Mouse (Mus musculus) left cerebral cortex, postnatal 4 days (tissue): ENCODE results near the gene Tent5c. TPM values are rescaled to one million over a fixed set of nuclear protein-coding genes. Genes with fewer than 3 reads are reported as not detected.

Source experiments
- DNase-seq: peaks from one replicate; pipeline ENCODE4 v3.0.0-alpha.2; 2022
- intact Hi-C: fragments of 180-260 bp; cut with DNase I; formaldehyde crosslinking; loops from one replicate; pipeline ENCODE4 v1.15.1; 2025
- total RNA-seq, 2 experiments: library from RNA; stranded (reverse); gene quantifications; 2 replicates each; pipeline ENCODE4 v1.2.3; 2021

The Tent5c gene
- total RNA-seq, 2 experiments from 2014 or later: 1.0 to 1.8 TPM

GRCm38 (mm10) chr3:100488251-100489132 is 632 bp downstream of the Tent5c start:
- intact Hi-C loops: no loop called here

DNA sequence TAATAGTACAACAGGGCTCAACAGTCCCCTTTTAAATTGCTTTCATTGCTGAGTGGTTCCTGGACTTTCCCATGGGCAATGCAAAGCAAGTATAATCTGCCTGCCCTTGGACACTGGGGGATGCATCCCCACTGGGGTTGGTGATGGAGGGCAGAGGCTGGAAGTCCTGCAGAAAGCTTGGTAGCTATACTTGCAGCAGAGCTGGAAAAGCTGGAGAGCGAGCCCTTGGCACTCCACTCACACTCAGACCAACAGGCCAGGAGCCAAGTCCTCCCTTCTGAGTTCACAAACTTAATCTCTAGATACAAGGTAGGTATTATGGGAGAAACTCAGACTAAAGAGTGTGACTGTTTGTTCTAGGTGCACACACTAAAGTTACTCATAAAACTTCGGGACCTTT is 2.1 kb downstream of the Tent5c start:
- DNase-seq: no peak
- intact Hi-C loops: no loop called here

More at GRCm38 (mm10) chr3:100488251-100489132, 632 bp downstream of the Tent5c start:
- DNase-seq: peak; percentile 54

DNA sequence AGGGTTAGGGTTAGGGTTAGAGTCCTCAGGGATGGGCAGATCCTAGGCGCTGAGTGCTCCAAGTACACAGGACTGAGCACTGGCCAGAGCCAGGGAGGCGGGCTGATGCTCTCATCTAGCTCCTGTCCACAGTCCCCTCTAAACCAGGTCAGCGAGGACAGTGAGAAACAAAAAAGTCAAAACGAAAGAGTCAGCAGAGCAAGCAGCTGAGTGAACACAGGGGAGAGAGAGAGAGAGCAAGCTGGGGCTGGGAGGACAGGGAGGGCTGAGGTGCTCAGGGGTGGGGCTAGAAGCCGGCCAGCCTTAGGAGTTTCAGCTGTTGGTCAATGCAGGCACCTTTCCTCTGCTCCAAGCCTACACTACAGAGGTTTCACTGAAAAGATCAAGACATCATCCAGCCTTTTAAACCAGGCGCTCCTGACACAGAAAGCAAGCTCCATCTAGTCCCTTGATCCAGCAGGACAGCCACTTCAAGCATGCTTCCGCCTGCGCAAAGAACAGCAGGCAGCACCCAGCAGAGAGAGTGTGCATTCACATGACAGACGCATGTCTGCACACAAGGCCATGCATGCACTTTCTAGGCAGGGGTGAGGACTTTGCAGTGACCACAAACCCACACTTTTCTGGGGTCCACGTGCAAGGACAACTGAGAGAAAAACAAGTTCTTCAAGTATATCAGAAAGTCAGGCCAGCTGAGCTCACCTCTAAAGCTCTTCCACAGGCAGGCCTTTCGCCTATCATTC is 3.6 kb downstream of the Tent5c start:
- intact Hi-C loops: no loop called here
- DNase-seq: no peak

- DNase-seq: no peak
- intact Hi-C loops: no loop called here
Observed at GRCm38 (mm10) chr3:100482971-100483610, 6.0 kb downstream of the Tent5c start.

GRCm38 (mm10) chr3:100482324-100482911 is 6.7 kb downstream of the Tent5c start:
- DNase-seq: no peak
- intact Hi-C loops: no loop called here

DNA sequence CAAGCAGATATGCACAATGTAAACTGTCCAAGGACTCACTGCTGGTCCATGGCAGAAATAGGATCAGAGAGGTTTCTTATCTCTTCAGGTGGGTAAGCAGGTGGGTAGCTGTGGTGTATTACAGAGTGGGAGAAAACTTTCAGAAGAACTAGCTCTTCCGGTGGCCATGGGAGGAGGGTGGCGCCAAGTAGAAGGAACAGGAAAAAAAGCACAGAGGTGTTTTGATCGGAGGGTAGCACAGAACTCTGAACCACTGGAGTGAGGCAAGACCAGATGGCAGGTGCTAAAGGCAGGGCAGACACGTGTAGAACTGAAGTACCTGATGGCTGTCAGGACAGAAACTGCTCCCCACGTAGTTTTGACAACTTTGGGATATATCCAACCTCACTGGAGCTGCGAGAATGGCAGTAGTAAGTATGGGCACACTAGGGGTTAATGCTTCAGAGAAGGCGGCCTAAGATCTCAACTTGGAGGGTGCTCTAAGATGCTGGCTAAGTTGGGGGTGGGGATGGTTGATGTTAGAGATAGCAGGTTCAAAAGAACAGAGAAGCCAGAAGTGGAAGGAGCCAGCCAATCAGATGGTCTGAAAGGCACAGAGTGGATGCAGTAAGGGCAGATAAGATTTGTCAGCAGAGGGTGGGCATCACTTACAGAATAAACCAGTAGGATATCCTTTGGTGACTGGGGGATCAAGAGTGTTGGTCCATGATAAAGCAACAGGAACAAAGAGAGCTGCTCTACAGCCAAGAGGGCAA is 8.7 kb downstream of the Tent5c start:
- no peak for DNase-seq
- intact Hi-C loops: no loop called here

DNA sequence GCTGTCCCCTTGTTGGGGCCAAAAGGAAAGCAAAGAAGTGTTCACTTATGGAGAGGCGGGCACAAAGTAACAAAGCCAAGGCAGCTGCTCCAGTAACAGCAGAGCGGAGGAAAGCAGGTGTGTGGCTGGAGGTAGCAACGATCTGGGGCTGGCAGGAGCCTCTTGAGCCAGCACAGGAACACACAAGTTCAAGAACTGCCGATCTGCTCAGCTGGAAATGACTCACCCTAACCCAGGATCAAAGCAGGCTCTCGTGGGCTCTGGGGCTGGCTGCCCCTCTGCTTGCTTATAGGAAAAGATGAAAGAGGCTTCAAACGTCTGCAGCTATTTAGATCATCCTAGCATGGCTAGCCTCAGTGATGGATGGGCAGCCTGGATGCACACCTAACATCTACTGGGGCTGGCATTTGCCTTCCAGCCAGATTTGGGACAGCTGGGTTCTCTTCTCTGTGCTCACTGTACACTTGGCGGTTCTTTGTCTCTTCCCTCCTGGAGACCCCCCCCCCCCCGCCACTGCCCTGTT is 14.1 kb downstream of the Tent5c start:
- intact Hi-C loops: no loop called here
- DNase-seq: no peak

- intact Hi-C loops: no loop called here
- no peak for DNase-seq
Observed at GRCm38 (mm10) chr3:100474536-100474935, 14.6 kb downstream of the Tent5c start.

GRCm38 (mm10) chr3:100473146-100473545 is 16.0 kb downstream of the Tent5c start:
- no peak for DNase-seq
- intact Hi-C loops: no loop called here

- no peak for DNase-seq
- intact Hi-C loops: no loop called here
Observed at GRCm38 (mm10) chr3:100470902-100471301, 18.2 kb downstream of the Tent5c start.

- intact Hi-C loops: no loop called here
- no peak for DNase-seq
Observed at GRCm38 (mm10) chr3:100470101-100470500, 19.0 kb downstream of the Tent5c start.

GRCm38 (mm10) chr3:100466551-100466950 is 22.6 kb downstream of the Tent5c start:
- intact Hi-C loops: no loop called here
- no peak for DNase-seq

DNA sequence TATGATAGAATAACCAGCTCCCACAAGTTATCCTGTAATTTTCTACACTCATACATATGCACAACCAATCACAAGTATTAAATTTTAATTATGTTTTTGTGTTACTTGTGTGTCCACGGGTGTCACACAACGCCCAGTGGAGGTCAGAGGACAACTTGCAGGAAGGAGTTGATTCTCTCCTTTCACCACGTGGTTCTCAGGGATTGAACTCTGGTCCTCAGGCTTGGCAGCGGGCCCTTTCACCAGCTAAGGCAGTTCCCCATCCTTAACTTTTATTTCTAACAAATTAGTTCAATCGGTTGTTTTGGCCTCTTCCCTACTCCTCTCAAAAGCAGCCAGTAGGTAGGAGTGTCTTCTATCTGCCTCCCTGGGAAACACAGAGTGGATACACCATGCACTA is 24.5 kb downstream of the Tent5c start:
- intact Hi-C loops: no loop called here
- DNase-seq: no peak

DNA sequence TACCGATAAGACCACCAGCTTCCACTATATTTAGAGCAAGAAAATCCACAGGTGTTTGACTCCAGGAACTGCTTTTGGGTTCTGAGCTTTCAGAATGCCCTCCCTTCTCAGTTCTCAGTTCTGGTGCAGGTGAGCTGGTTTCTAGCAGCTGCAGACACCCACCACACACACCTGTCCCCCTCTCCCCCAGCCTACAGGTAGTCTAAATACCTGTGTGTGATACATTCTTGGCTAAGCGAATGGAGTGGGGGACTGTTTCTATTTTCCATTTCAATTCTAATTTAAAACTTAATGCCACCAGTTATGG is 25.2 kb downstream of the Tent5c start:
- DNase-seq: no peak
- intact Hi-C loops: no loop called here

- DNase-seq: peak; percentile 28
- intact Hi-C loops: no loop called here
Observed at GRCm38 (mm10) chr3:100463160-100463958, 25.8 kb downstream of the Tent5c start.

- intact Hi-C loops: no loop called here
- DNase-seq: peak; percentile 78
Observed at GRCm38 (mm10) chr3:100462235-100463083, 26.7 kb downstream of the Tent5c start.

GRCm38 (mm10) chr3:100460510-100460909 is 28.6 kb downstream of the Tent5c start:
- intact Hi-C loops: no loop called here

DNA sequence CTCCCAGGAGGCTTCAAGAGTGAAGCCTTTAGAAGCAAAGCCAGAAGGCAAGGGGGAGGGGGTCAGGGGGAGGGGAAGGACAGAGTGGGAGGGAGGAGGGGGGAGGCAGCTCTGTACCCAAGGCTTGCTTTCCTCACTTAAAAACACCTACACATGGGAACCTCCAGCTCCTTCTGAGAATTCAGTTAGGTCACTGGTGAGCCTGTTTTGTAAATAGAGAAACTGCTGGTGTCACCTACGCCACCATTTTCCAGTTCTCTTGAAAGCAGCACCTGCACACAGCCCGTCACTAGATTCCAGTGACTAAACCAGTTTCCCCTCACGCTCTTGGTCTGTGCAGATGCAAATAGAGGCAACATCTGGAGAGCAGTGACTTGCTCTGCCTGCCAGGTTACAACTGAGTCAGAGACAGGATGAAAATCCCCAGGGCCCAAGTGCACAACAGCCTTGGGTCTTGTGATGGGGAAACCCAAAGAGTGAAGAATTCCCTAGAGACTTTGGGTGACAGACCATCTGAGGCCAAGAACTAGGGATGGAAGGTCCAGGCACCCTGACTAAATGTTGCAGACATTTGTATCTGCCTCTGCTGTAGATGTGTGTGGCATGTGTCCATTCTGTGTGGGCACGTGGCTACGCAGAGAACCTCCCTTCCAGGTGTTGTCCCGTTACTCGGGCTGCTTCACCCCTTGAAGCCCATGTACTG is 45.2 kb downstream of the Tent5c start:
- intact Hi-C loops: no loop called here
- DNase-seq: no peak

More at GRCm38 (mm10) chr3:100460510-100460909, 28.6 kb downstream of the Tent5c start:
- no peak for DNase-seq
